Mouse (Mus musculus) bone marrow macrophage, adult 2 months (primary cell): ENCODE data around the gene Zmynd12.

Experiments used
- CTCF ChIP-seq: IDR thresholded peaks from 2 replicates; pipeline ENCODE4 v1.5.1; 2012; ENCODE audit warnings: low read depth, mild to moderate bottlenecking, low read length, moderate library complexity
- POLR2A ChIP-seq: IDR thresholded peaks from 2 replicates; pipeline ENCODE4 v1.6.1; 2012; ENCODE audit warnings: mild to moderate bottlenecking, low read depth, low read length, borderline replicate concordance

GRCm38 (mm10) chr4:119492291-119492932, 69.8 kb downstream of the Zmynd12 start, which contains the start of gene Rimkla:
- TF ChIP-seq CTCF (no peak), POLR2A (no peak)
